Mouse (Mus musculus) lung, postnatal 14 days (tissue): ENCODE measurements around the gene Olfr1204.

Experiments
- DNase-seq: peaks from one replicate; pipeline ENCODE4 v3.0.0; 2021

The Olfr1204 gene

GRCm38 (mm10) chr2:88848992-88849391 lies at the start of gene Olfr1204:
TSS of gene Olfr1204 (plus strand) at chr2:88849292.
- DNase-seq = no peak

GRCm38 (mm10) chr2:88814196-88814595 lies 34.9 kb upstream of the Olfr1204 start, which contains the start of gene Olfr1202:
TSS of gene Olfr1202 (plus strand) at chr2:88814496.
- DNase-seq = no peak

- no peak for DNase-seq
Observed at GRCm38 (mm10) chr2:88829437-88829836, 19.7 kb upstream of the Olfr1204 start, which contains the start of gene Olfr1205. TSS of gene Olfr1205 (plus strand) at chr2:88829737.

- no peak for DNase-seq
Observed at GRCm38 (mm10) chr2:88838477-88838876, 10.6 kb upstream of the Olfr1204 start.

- no peak for DNase-seq
Observed at GRCm38 (mm10) chr2:88862931-88863330, 13.8 kb downstream of the Olfr1204 start, which contains the start of gene Olfr1206. TSS of gene Olfr1206 (plus strand) at chr2:88863231.

GRCm38 (mm10) chr2:88902211-88902610 lies 53.1 kb downstream of the Olfr1204 start, which contains the start of gene Olfr1208:
TSS of gene Olfr1208 (minus strand) at chr2:88902311.
- DNase-seq = no peak
